Mouse (Mus musculus): ENCODE measurements around the gene C1qtnf9. TPM values are rescaled to one million over a fixed set of nuclear protein-coding genes. Genes with fewer than 3 reads are reported as not detected.

Gene C1qtnf9
- polyA plus RNA-seq, 1 experiment from 2014 or later, result 0.57 TPM

DNA sequence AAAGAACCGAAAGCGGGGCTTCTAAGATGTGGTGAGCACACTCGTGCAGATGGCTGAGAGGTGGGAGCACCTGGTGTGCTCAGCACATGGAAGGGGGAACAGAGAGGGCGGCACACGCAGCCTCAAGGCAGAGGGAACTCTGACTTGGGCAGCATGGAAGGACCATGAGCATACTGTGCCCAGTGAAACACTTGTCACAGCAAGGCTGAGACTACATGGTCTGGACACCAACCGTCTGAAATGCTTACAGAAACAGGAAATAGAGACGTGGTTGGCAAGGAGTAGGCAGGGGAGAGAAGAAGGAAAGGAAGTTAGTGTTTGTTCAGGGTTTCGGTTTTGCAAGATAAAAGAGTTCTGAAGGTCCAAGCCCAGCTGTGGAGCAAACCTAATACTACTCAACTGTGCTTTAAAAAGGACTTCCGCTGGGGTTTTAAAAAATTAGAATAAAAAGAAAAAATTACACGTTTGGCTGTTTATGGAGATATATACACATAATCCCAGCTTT lies 29.4 kb upstream of the C1qtnf9 start:
- no peaks in the 10 kb centered on the region for H3K27me3 ChIP-seq
- H3K9me3 ChIP-seq (replicated peaks), result no peaks in the 10 kb centered on the region
- 61% methylated on average over 10 of the region's 10 CpGs for WGBS
- no peak overlapping the region for H3K4me2 ChIP-seq
- peaks cover 80% of the 10 kb centered on the region for H3K4me1 ChIP-seq
- peak overlapping the region; percentile 33; the same call in 1 of the 2 replicates for H3K27ac ChIP-seq
- H3K36me3 ChIP-seq, result peaks cover 7% of the 10 kb centered on the region; the same call in 1 of the 2 replicates
- H3K4me3 ChIP-seq (replicated peaks), result no peak overlapping the region
- no peak overlapping the region for H3K9ac ChIP-seq
- ATAC-seq (replicated peaks; ENCODE audit: low FRiP score), result no peak

DNA sequence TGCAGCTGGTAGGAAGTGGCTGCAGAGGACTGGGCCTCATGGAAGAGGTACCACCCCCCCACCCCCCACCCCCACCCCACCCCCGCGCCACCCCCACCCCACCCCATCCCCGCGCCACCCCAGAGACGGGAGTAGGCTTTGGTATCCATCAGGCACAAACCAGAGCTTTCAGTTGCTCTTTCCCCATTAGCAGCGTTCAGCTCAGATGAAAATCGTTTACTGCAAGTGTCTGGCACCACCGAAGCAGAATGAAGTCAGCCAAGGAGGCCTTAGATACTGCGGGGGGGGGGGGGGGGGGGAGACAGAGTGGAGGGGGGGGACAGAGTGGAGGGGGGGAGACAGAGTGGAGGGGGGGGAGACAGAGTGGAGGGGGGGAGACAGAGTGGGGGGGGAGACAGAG lies 28.8 kb upstream of the C1qtnf9 start:
- Histone ChIP-seq H3K4me2 (no peak overlapping the region), H3K9me3 (replicated peaks) (no peaks in the 10 kb centered on the region), H3K36me3 (peaks cover 7% of the 10 kb centered on the region; the same call in 1 of the 2 replicates), H3K9ac (no peak overlapping the region), H3K4me1 (peaks cover 73% of the 10 kb centered on the region), H3K27me3 (no peaks in the 10 kb centered on the region), H3K27ac (no peak overlapping the region), H3K4me3 (replicated peaks) (no peak overlapping the region)
- no peak for ATAC-seq (replicated peaks; ENCODE audit: low FRiP score)
- 21% methylated on average over 8 of the region's 9 CpGs for WGBS

DNA sequence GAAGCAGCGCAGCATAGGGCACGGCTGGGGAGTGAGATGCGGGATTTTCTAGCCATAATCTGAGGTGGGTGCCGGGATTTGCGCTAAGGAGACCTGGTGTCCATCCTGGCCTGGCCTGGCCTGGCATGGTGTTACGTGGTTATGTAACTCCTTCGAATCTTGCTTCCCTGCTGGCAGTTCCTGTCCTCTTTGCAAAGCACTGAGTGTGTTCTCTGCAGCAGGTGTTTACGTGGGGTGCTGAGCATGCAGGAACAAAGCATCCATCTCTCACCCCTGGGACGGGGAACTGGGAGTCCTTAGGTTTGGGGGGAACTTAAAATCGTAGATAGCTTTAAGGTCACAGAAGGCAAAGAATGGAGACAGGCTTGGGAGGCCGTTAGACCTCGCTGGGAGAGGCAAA lies 28.3 kb upstream of the C1qtnf9 start:
- Histone ChIP-seq H3K27me3 (no peaks in the 10 kb centered on the region), H3K9ac (no peak overlapping the region), H3K4me3 (replicated peaks) (no peak overlapping the region), H3K9me3 (replicated peaks) (no peaks in the 10 kb centered on the region), H3K36me3 (peaks cover 7% of the 10 kb centered on the region; the same call in 1 of the 2 replicates), H3K4me1 (peaks cover 75% of the 10 kb centered on the region), H3K4me2 (no peak overlapping the region), H3K27ac (no peak overlapping the region)
- ATAC-seq (replicated peaks; ENCODE audit: low FRiP score), result no peak
- WGBS, result 80% methylated on average over 12 of the region's 12 CpGs

DNA sequence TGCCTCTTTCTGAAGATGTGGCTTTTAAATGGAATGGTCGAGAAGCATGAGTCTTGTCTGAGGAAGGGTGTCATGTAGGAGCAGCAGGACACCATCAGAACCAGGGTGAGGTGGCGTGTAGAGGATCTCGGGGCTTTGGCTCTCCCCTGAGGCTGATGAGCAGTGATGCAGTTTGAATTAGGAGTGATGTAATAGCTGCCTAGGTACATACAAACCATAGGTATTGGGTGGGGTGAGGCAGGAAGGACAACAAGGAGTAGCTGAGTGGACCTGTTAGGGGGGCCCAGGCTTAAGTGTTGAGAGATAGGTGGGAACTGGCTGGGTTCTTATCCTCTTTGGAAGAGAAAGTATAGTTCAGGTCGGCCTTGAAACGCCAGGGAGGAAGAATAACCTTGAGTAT lies 27.4 kb upstream of the C1qtnf9 start:
- no peak for ATAC-seq (replicated peaks; ENCODE audit: low FRiP score)
- Histone ChIP-seq H3K27me3 (no peaks in the 10 kb centered on the region), H3K4me3 (replicated peaks) (no peak overlapping the region), H3K9me3 (replicated peaks) (no peaks in the 10 kb centered on the region), H3K4me2 (no peak overlapping the region), H3K36me3 (peaks cover 16% of the 10 kb centered on the region), H3K4me1 (peaks cover 73% of the 10 kb centered on the region), H3K27ac (peak overlapping the region; percentile 71; the same call in 1 of the 2 replicates), H3K9ac (no peak overlapping the region)
- WGBS, result 83% methylated on average over 5 of the region's 5 CpGs

- no peak for ATAC-seq (replicated peaks; ENCODE audit: low FRiP score)
- Histone ChIP-seq H3K9ac (no peak overlapping the region), H3K4me1 (peaks cover 67% of the 10 kb centered on the region)
Observed at GRCm38 (mm10) chr14:60741033-60741432, 26.9 kb upstream of the C1qtnf9 start.

DNA sequence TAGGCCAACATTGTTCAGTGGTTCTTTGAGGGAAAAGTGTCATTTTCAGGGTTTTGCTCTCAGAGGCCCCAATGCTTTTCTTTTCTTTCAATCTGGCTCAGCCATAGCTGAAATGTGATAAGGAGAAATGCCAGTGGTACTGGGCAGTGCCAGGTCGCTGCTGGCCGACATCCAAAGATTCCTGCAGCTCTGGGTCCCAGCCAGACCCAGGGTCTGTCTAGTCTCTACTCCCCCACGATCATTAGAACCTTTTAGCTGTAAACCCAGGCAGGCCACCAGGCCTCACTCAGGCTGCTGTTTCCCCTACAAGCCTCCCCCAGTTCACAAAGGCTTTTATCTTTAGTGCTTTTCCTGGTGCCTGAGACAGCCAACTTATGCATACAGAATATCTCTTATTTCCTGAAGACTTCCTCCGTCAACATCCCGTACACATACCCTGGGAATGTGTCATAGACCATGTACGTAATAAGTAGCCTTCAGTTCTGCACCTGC lies 26.4 kb upstream of the C1qtnf9 start:
- Histone ChIP-seq H3K36me3 (peaks cover 26% of the 10 kb centered on the region), H3K27me3 (no peaks in the 10 kb centered on the region), H3K4me1 (peaks cover 62% of the 10 kb centered on the region), H3K4me3 (replicated peaks) (no peak overlapping the region), H3K4me2 (no peak overlapping the region), H3K9ac (no peak overlapping the region), H3K9me3 (replicated peaks) (no peaks in the 10 kb centered on the region), H3K27ac (peak overlapping the region; percentile 71)
- peak; percentile 18; the same call in 1 of the 2 replicates for ATAC-seq (replicated peaks; ENCODE audit: low FRiP score)
- WGBS, result 39% methylated on average over 6 of the region's 6 CpGs

More at GRCm38 (mm10) chr14:60741033-60741432, 26.9 kb upstream of the C1qtnf9 start:
- Histone ChIP-seq H3K4me2 (no peak overlapping the region), H3K9me3 (replicated peaks) (no peaks in the 10 kb centered on the region), H3K27me3 (no peaks in the 10 kb centered on the region), H3K36me3 (peaks cover 21% of the 10 kb centered on the region), H3K27ac (peak overlapping the region; percentile 71), H3K4me3 (replicated peaks) (no peak overlapping the region)
- WGBS, result 66% methylated on average over 8 of the region's 8 CpGs

DNA sequence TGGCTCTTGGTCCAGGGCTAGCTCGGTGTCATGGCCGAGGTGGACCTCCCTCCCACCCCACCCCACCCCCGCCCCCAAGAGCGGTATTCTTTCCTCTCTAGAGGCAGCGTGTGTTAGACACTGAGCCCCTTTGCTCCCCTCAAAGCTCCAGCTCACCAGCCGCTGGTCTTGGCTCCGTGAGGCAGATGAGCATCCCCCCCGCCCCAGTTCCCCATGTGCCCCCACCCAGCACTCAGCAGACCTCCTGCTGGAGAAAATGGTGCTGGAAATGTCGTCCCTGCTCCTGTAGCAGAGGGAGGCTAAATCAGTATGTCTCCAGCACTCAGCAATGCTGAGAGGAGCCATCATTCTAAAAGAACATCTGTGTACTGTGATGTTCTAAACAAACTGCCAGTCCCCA lies 24.3 kb upstream of the C1qtnf9 start:
- no peak overlapping the region for H3K9ac ChIP-seq
- H3K4me2 ChIP-seq, result no peak overlapping the region
- 79% methylated on average over 9 of the region's 9 CpGs for WGBS
- H3K27ac ChIP-seq, result no peak overlapping the region
- H3K36me3 ChIP-seq, result peaks cover 44% of the 10 kb centered on the region
- no peaks in the 10 kb centered on the region for H3K9me3 ChIP-seq (replicated peaks)
- H3K4me3 ChIP-seq (replicated peaks), result no peak overlapping the region
- H3K27me3 ChIP-seq, result no peaks in the 10 kb centered on the region
- no peak for ATAC-seq (replicated peaks; ENCODE audit: low FRiP score)
- peaks cover 42% of the 10 kb centered on the region for H3K4me1 ChIP-seq

GRCm38 (mm10) chr14:60745201-60745600 lies 22.7 kb upstream of the C1qtnf9 start:
- Histone ChIP-seq H3K4me2 (no peak overlapping the region), H3K4me3 (replicated peaks) (no peak overlapping the region), H3K27me3 (no peaks in the 10 kb centered on the region), H3K36me3 (peaks cover 60% of the 10 kb centered on the region), H3K9me3 (replicated peaks) (no peaks in the 10 kb centered on the region), H3K27ac (no peak overlapping the region), H3K4me1 (peaks cover 37% of the 10 kb centered on the region), H3K9ac (no peak overlapping the region)
- WGBS, result 68% methylated on average over 6 of the region's 6 CpGs
- no peak for ATAC-seq (replicated peaks; ENCODE audit: low FRiP score)

- Histone ChIP-seq H3K9ac (no peak overlapping the region), H3K4me3 (replicated peaks) (no peak overlapping the region), H3K27me3 (no peaks in the 10 kb centered on the region), H3K4me1 (peaks cover 28% of the 10 kb centered on the region), H3K9me3 (replicated peaks) (no peaks in the 10 kb centered on the region), H3K27ac (no peak overlapping the region), H3K4me2 (no peak overlapping the region), H3K36me3 (peaks cover 68% of the 10 kb centered on the region)
- 94% methylated on average over 10 of the region's 10 CpGs for WGBS
- ATAC-seq (replicated peaks; ENCODE audit: low FRiP score), result no peak
Observed at GRCm38 (mm10) chr14:60746141-60746540, 21.8 kb upstream of the C1qtnf9 start.

GRCm38 (mm10) chr14:60747154-60747870 lies 20.6 kb upstream of the C1qtnf9 start:
- Histone ChIP-seq H3K4me2 (no peak overlapping the region), H3K9me3 (replicated peaks) (no peaks in the 10 kb centered on the region), H3K9ac (no peak overlapping the region), H3K27ac (no peak overlapping the region), H3K4me1 (peaks cover 16% of the 10 kb centered on the region), H3K27me3 (no peaks in the 10 kb centered on the region), H3K4me3 (replicated peaks) (no peak overlapping the region), H3K36me3 (peaks cover 74% of the 10 kb centered on the region)
- no peak for ATAC-seq (replicated peaks; ENCODE audit: low FRiP score)
- WGBS, result 90% methylated on average over 21 of the region's 21 CpGs

GRCm38 (mm10) chr14:60749880-60750279 lies 18.1 kb upstream of the C1qtnf9 start:
- Histone ChIP-seq H3K9ac (no peak overlapping the region), H3K27me3 (no peaks in the 10 kb centered on the region), H3K27ac (no peak overlapping the region), H3K4me2 (no peak overlapping the region), H3K36me3 (peaks cover 91% of the 10 kb centered on the region), H3K4me3 (replicated peaks) (no peak overlapping the region), H3K4me1 (peaks cover 4% of the 10 kb centered on the region; the same call in 1 of the 2 replicates), H3K9me3 (replicated peaks) (no peaks in the 10 kb centered on the region)
- 76% methylated on average over 12 of the region's 12 CpGs for WGBS
- no peak for ATAC-seq (replicated peaks; ENCODE audit: low FRiP score)

GRCm38 (mm10) chr14:60751581-60751980 lies 16.4 kb upstream of the C1qtnf9 start:
- H3K4me1 ChIP-seq, result no peaks in the 10 kb centered on the region
- H3K4me3 ChIP-seq (replicated peaks), result no peak overlapping the region
- H3K9ac ChIP-seq, result no peak overlapping the region
- peaks cover 90% of the 10 kb centered on the region for H3K36me3 ChIP-seq
- 92% methylated on average over 16 of the region's 16 CpGs for WGBS
- no peaks in the 10 kb centered on the region for H3K9me3 ChIP-seq (replicated peaks)
- H3K27me3 ChIP-seq, result no peaks in the 10 kb centered on the region
- no peak for ATAC-seq (replicated peaks; ENCODE audit: low FRiP score)
- H3K27ac ChIP-seq, result no peak overlapping the region
- H3K4me2 ChIP-seq, result no peak overlapping the region

Measured in kidney, embryonic 15.5 days (tissue).